Mouse (Mus musculus): ENCODE results near the gene Mitf. TPM values are rescaled to one million over a fixed set of nuclear protein-coding genes. Genes with fewer than 3 reads are reported as not detected.

The Mitf gene
- polyA plus RNA-seq, 1 experiment from 2014 or later, result 3.1 TPM

GRCm38 (mm10) chr6:97876990-97877389, 70.1 kb downstream of the Mitf start:
- Histone ChIP-seq H3K9me3 (ENCODE audit: control insufficient read depth, low read depth, low read length) (no peaks in the 10 kb centered on the region), H3K9ac (replicated peaks; ENCODE audit: low read depth, low read length) (no peak overlapping the region), H3K4me3 (ENCODE audit: low read depth, low read length) (no peak overlapping the region), H3K27ac (ENCODE audit: low read length) (no peak overlapping the region), H3K4me1 (ENCODE audit: control insufficient read depth, insufficient read depth, low read length) (0 out of 2 replicates have a peak, but pooled peaks cover 2% of the 10 kb centered on the region), H3K27me3 (ENCODE audit: control insufficient read depth, insufficient read depth, low read length) (no peaks in the 10 kb centered on the region), H3K36me3 (ENCODE audit: control insufficient read depth, insufficient read depth, low read length) (no peaks in the 10 kb centered on the region), H3K4me2 (replicated peaks; ENCODE audit: low read depth, low read length) (no peak overlapping the region)
- 56% methylated on average over 2 of the region's 2 CpGs for WGBS
- ATAC-seq (ENCODE audit: insufficient number of reproducible peaks, insufficient read depth, low FRiP score, low read depth), result no peak

GRCm38 (mm10) chr6:97877492-97877891, 70.6 kb downstream of the Mitf start:
- no peaks in the 10 kb centered on the region for H3K36me3 ChIP-seq (ENCODE audit: control insufficient read depth, insufficient read depth, low read length)
- 85% methylated on average over 6 of the region's 6 CpGs for WGBS
- no peaks in the 10 kb centered on the region for H3K9me3 ChIP-seq (ENCODE audit: control insufficient read depth, low read depth, low read length)
- H3K4me2 ChIP-seq (replicated peaks; ENCODE audit: low read depth, low read length), result no peak overlapping the region
- 0 out of 2 replicates have a peak, but pooled peaks cover 2% of the 10 kb centered on the region for H3K4me1 ChIP-seq (ENCODE audit: control insufficient read depth, insufficient read depth, low read length)
- no peaks in the 10 kb centered on the region for H3K27me3 ChIP-seq (ENCODE audit: control insufficient read depth, insufficient read depth, low read length)
- H3K27ac ChIP-seq (ENCODE audit: low read length), result no peak overlapping the region
- H3K9ac ChIP-seq (replicated peaks; ENCODE audit: low read depth, low read length), result no peak overlapping the region
- no peak overlapping the region for H3K4me3 ChIP-seq (ENCODE audit: low read depth, low read length)
- no peak for ATAC-seq (ENCODE audit: insufficient number of reproducible peaks, insufficient read depth, low FRiP score, low read depth)

- H3K27ac ChIP-seq (ENCODE audit: low read length), result no peak overlapping the region
- no peak for ATAC-seq (ENCODE audit: insufficient number of reproducible peaks, insufficient read depth, low FRiP score, low read depth)
- no peaks in the 10 kb centered on the region for H3K36me3 ChIP-seq (ENCODE audit: control insufficient read depth, insufficient read depth, low read length)
- 50% methylated on average over 5 of the region's 5 CpGs for WGBS
- H3K9me3 ChIP-seq (ENCODE audit: control insufficient read depth, low read depth, low read length), result no peaks in the 10 kb centered on the region
- H3K27me3 ChIP-seq (ENCODE audit: control insufficient read depth, insufficient read depth, low read length), result no peaks in the 10 kb centered on the region
- H3K4me1 ChIP-seq (ENCODE audit: control insufficient read depth, insufficient read depth, low read length), result 0 out of 2 replicates have a peak, but pooled peaks cover 2% of the 10 kb centered on the region
- no peak overlapping the region for H3K4me3 ChIP-seq (ENCODE audit: low read depth, low read length)
- no peak overlapping the region for H3K9ac ChIP-seq (replicated peaks; ENCODE audit: low read depth, low read length)
- H3K4me2 ChIP-seq (replicated peaks; ENCODE audit: low read depth, low read length), result no peak overlapping the region
These were observed 73.5 kb downstream of the Mitf start for GRCm38 (mm10) chr6:97880363-97880762.

GRCm38 (mm10) chr6:97881935-97882334, 75.1 kb downstream of the Mitf start:
- H3K4me3 ChIP-seq (ENCODE audit: low read depth, low read length), result no peak overlapping the region
- 0 out of 2 replicates have a peak, but pooled peaks cover 2% of the 10 kb centered on the region for H3K4me1 ChIP-seq (ENCODE audit: control insufficient read depth, insufficient read depth, low read length)
- H3K9ac ChIP-seq (replicated peaks; ENCODE audit: low read depth, low read length), result no peak overlapping the region
- H3K27ac ChIP-seq (ENCODE audit: low read length), result no peak overlapping the region
- peak; percentile 46; the same call in 1 of the 2 replicates for ATAC-seq (ENCODE audit: insufficient number of reproducible peaks, insufficient read depth, low FRiP score, low read depth)
- no peaks in the 10 kb centered on the region for H3K27me3 ChIP-seq (ENCODE audit: control insufficient read depth, insufficient read depth, low read length)
- 28% methylated on average over 3 of the region's 3 CpGs for WGBS
- H3K4me2 ChIP-seq (replicated peaks; ENCODE audit: low read depth, low read length), result no peak overlapping the region
- no peaks in the 10 kb centered on the region for H3K36me3 ChIP-seq (ENCODE audit: control insufficient read depth, insufficient read depth, low read length)
- no peaks in the 10 kb centered on the region for H3K9me3 ChIP-seq (ENCODE audit: control insufficient read depth, low read depth, low read length)

GRCm38 (mm10) chr6:97882931-97883330, 76.1 kb downstream of the Mitf start:
- no peak overlapping the region for H3K27ac ChIP-seq (ENCODE audit: low read length)
- no peak overlapping the region for H3K9ac ChIP-seq (replicated peaks; ENCODE audit: low read depth, low read length)
- H3K4me3 ChIP-seq (ENCODE audit: low read depth, low read length), result no peak overlapping the region
- H3K36me3 ChIP-seq (ENCODE audit: control insufficient read depth, insufficient read depth, low read length), result no peaks in the 10 kb centered on the region
- H3K27me3 ChIP-seq (ENCODE audit: control insufficient read depth, insufficient read depth, low read length), result no peaks in the 10 kb centered on the region
- no peak for ATAC-seq (ENCODE audit: insufficient number of reproducible peaks, insufficient read depth, low FRiP score, low read depth)
- H3K4me1 ChIP-seq (ENCODE audit: control insufficient read depth, insufficient read depth, low read length), result 0 out of 2 replicates have a peak, but pooled peaks cover 2% of the 10 kb centered on the region
- WGBS, result 77% methylated on average over 8 of the region's 8 CpGs
- no peaks in the 10 kb centered on the region for H3K9me3 ChIP-seq (ENCODE audit: control insufficient read depth, low read depth, low read length)
- no peak overlapping the region for H3K4me2 ChIP-seq (replicated peaks; ENCODE audit: low read depth, low read length)

- H3K27me3 ChIP-seq (ENCODE audit: control insufficient read depth, insufficient read depth, low read length), result no peaks in the 10 kb centered on the region
These were observed 76.6 kb downstream of the Mitf start for GRCm38 (mm10) chr6:97883496-97883895.

GRCm38 (mm10) chr6:97884971-97885370, 78.1 kb downstream of the Mitf start:
- 86% methylated on average over 4 of the region's 4 CpGs for WGBS

More at GRCm38 (mm10) chr6:97883496-97883895, 76.6 kb downstream of the Mitf start:
- H3K27ac ChIP-seq (ENCODE audit: low read length), result no peak overlapping the region
- 0 out of 2 replicates have a peak, but pooled peaks cover 2% of the 10 kb centered on the region for H3K4me1 ChIP-seq (ENCODE audit: control insufficient read depth, insufficient read depth, low read length)
- no peak overlapping the region for H3K9ac ChIP-seq (replicated peaks; ENCODE audit: low read depth, low read length)
- peak; percentile 18; the same call in 1 of the 2 replicates for ATAC-seq (ENCODE audit: insufficient number of reproducible peaks, insufficient read depth, low FRiP score, low read depth)
- no peak overlapping the region for H3K4me3 ChIP-seq (ENCODE audit: low read depth, low read length)
- 61% methylated on average over 2 of the region's 2 CpGs for WGBS
- H3K36me3 ChIP-seq (ENCODE audit: control insufficient read depth, insufficient read depth, low read length), result no peaks in the 10 kb centered on the region
- no peak overlapping the region for H3K4me2 ChIP-seq (replicated peaks; ENCODE audit: low read depth, low read length)
- no peaks in the 10 kb centered on the region for H3K9me3 ChIP-seq (ENCODE audit: control insufficient read depth, low read depth, low read length)

GRCm38 (mm10) chr6:97885606-97886005, 78.8 kb downstream of the Mitf start:
- no peak overlapping the region for H3K9ac ChIP-seq (replicated peaks; ENCODE audit: low read depth, low read length)
- no peak overlapping the region for H3K4me3 ChIP-seq (ENCODE audit: low read depth, low read length)
- 0 out of 2 replicates have a peak, but pooled peaks cover 2% of the 10 kb centered on the region for H3K4me1 ChIP-seq (ENCODE audit: control insufficient read depth, insufficient read depth, low read length)
- 76% methylated on average over 3 of the region's 3 CpGs for WGBS
- no peak overlapping the region for H3K27ac ChIP-seq (ENCODE audit: low read length)
- H3K9me3 ChIP-seq (ENCODE audit: control insufficient read depth, low read depth, low read length), result no peaks in the 10 kb centered on the region
- H3K27me3 ChIP-seq (ENCODE audit: control insufficient read depth, insufficient read depth, low read length), result no peaks in the 10 kb centered on the region
- no peak for ATAC-seq (ENCODE audit: insufficient number of reproducible peaks, insufficient read depth, low FRiP score, low read depth)
- H3K4me2 ChIP-seq (replicated peaks; ENCODE audit: low read depth, low read length), result no peak overlapping the region
- H3K36me3 ChIP-seq (ENCODE audit: control insufficient read depth, insufficient read depth, low read length), result no peaks in the 10 kb centered on the region

More at GRCm38 (mm10) chr6:97884971-97885370, 78.1 kb downstream of the Mitf start:
- H3K4me2 ChIP-seq (replicated peaks; ENCODE audit: low read depth, low read length), result no peak overlapping the region
- H3K4me1 ChIP-seq (ENCODE audit: control insufficient read depth, insufficient read depth, low read length), result 0 out of 2 replicates have a peak, but pooled peaks cover 2% of the 10 kb centered on the region
- no peak overlapping the region for H3K4me3 ChIP-seq (ENCODE audit: low read depth, low read length)
- no peaks in the 10 kb centered on the region for H3K36me3 ChIP-seq (ENCODE audit: control insufficient read depth, insufficient read depth, low read length)
- no peak for ATAC-seq (ENCODE audit: insufficient number of reproducible peaks, insufficient read depth, low FRiP score, low read depth)
- no peak overlapping the region for H3K9ac ChIP-seq (replicated peaks; ENCODE audit: low read depth, low read length)
- H3K27me3 ChIP-seq (ENCODE audit: control insufficient read depth, insufficient read depth, low read length), result no peaks in the 10 kb centered on the region
- no peak overlapping the region for H3K27ac ChIP-seq (ENCODE audit: low read length)
- H3K9me3 ChIP-seq (ENCODE audit: control insufficient read depth, low read depth, low read length), result no peaks in the 10 kb centered on the region

- H3K4me3 ChIP-seq (ENCODE audit: low read depth, low read length), result no peak overlapping the region
- no peak overlapping the region for H3K9ac ChIP-seq (replicated peaks; ENCODE audit: low read depth, low read length)
- H3K36me3 ChIP-seq (ENCODE audit: control insufficient read depth, insufficient read depth, low read length), result no peaks in the 10 kb centered on the region
- no peaks in the 10 kb centered on the region for H3K27me3 ChIP-seq (ENCODE audit: control insufficient read depth, insufficient read depth, low read length)
- WGBS, result 77% methylated on average over 4 of the region's 4 CpGs
- ATAC-seq (ENCODE audit: insufficient number of reproducible peaks, insufficient read depth, low FRiP score, low read depth), result no peak
- no peak overlapping the region for H3K4me2 ChIP-seq (replicated peaks; ENCODE audit: low read depth, low read length)
- H3K27ac ChIP-seq (ENCODE audit: low read length), result no peak overlapping the region
- H3K9me3 ChIP-seq (ENCODE audit: control insufficient read depth, low read depth, low read length), result no peaks in the 10 kb centered on the region
- H3K4me1 ChIP-seq (ENCODE audit: control insufficient read depth, insufficient read depth, low read length), result no peaks in the 10 kb centered on the region
These were observed 81.0 kb downstream of the Mitf start for GRCm38 (mm10) chr6:97887893-97888292.
